Mouse (Mus musculus) CH12.LX (cell line): ENCODE data around the gene Ptma.

Experiments
- CTCF ChIP-seq, 2 experiments: IDR thresholded peaks in 1 of 2; conservative IDR thresholded peaks in 1 of 2; 2 replicates each; pipeline ENCODE4 v1.5.1; 2011 to 2012; ENCODE audit warnings: low read depth in 2 of 2, low read length in 2 of 2, improper control_type of control experiment in 1 of 2, inconsistent platforms in 1 of 2, mild to moderate bottlenecking in 1 of 2, moderate library complexity in 1 of 2
- E2F4 ChIP-seq: IDR thresholded peaks from 2 replicates; pipeline ENCODE4 v1.6.1; 2011; ENCODE audit warnings: low read depth, low read length, improper control_type of control experiment; ENCODE audit not compliant: insufficient replicate concordance
- EP300 ChIP-seq: IDR thresholded peaks from 2 replicates; pipeline ENCODE4 v1.6.1; 2011; ENCODE audit warnings: low read length, improper control_type of control experiment
- JUND ChIP-seq: conservative IDR thresholded peaks from 2 replicates; pipeline ENCODE4 v1.6.1; 2011; ENCODE audit warnings: low read depth, low read length, improper control_type of control experiment
- MAZ ChIP-seq: IDR thresholded peaks from 2 replicates; pipeline ENCODE4 v1.6.1; 2012; ENCODE audit warnings: low read depth, mild to moderate bottlenecking, inconsistent platforms, low read length, improper control_type of control experiment, moderate library complexity
- MXI1 ChIP-seq: IDR thresholded peaks from 2 replicates; pipeline ENCODE4 v1.6.1; 2011; ENCODE audit warnings: mild to moderate bottlenecking, low read depth, low read length, improper control_type of control experiment
- POLR2A ChIP-seq: IDR thresholded peaks from 2 replicates; pipeline ENCODE4 v1.6.1; 2011; ENCODE audit warnings: low read depth, mild to moderate bottlenecking, improper control_type of control experiment, low read length
- TCF12 ChIP-seq: IDR thresholded peaks from 2 replicates; pipeline ENCODE4 v1.6.1; 2014; ENCODE audit warnings: low read depth, mild to moderate bottlenecking, inconsistent platforms, low read length, improper control_type of control experiment
- UBTF ChIP-seq: IDR thresholded peaks from 2 replicates; pipeline ENCODE4 v1.6.1; 2012; ENCODE audit warnings: low read depth, mild to moderate bottlenecking, inconsistent platforms, low read length, improper control_type of control experiment, moderate library complexity

DNA sequence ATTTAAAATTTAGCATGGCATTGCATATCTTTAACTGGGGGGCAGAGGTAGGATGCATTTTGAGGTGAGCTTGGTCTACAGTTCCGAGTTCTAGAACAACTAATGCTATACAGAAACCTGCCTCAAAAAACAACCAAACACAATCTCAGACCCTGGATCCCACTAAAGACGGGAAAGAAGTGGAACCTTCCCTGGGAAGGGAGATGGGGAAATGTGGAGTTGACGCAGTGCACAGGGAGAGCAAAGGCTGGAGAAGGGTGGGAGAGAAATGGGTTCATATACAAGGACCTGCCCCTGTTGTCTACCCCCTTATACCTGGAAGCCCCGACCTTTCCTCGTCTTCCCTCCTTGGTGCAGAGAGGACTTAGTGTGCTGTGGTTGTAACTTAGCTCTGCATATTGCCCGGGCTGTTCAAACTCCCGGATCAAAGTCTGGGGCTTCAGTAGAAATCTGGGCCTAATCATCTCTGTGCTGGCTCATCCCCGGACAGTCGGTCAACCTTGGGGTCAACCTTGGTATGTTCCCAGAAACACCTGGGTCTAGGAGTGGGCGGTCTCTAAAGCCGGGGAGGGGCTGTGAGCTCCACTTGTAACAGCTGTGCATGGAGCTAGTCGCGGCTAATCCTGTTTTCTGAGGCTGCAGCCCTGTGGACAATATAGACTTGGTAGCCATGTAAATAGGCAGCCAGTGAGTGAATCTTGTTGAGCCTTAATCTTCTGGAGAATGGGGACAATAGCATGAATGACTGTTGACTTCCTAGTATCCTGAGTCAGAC lies 5.2 kb downstream of the Ptma start:
- TF ChIP-seq MAZ, result peak; percentile 11; the same call in 1 of the 2 replicates
- peak; percentile 50; the same call in 1 of the 2 replicates for TF ChIP-seq POLR2A
- no peak for TF ChIP-seq UBTF
- no peak for TF ChIP-seq CTCF (conservative IDR thresholded peaks at IDR 0.05 in 1 of 2, IDR thresholded peaks at IDR 0.05 in 1 of 2; ENCODE audit: low read depth in 2 of 2, low read length in 2 of 2)
- no peak for TF ChIP-seq TCF12
- no peak for TF ChIP-seq E2F4
- TF ChIP-seq MXI1, result no peak; the same call in 1 of the 2 replicates
- TF ChIP-seq EP300, result no peak
- no peak for TF ChIP-seq JUND
